Mouse (Mus musculus): ENCODE data around the gene Elfn1. TPM values are rescaled to one million over a fixed set of nuclear protein-coding genes. Genes with fewer than 3 reads are reported as not detected.
A peak's percentile ranks its signal among the peaks of the same experiment; 100 is the strongest.

The Elfn1 gene
- total and polyA plus RNA-seq, 2 experiments from 2014 or later = 3.4 to 28.9 TPM

DNA sequence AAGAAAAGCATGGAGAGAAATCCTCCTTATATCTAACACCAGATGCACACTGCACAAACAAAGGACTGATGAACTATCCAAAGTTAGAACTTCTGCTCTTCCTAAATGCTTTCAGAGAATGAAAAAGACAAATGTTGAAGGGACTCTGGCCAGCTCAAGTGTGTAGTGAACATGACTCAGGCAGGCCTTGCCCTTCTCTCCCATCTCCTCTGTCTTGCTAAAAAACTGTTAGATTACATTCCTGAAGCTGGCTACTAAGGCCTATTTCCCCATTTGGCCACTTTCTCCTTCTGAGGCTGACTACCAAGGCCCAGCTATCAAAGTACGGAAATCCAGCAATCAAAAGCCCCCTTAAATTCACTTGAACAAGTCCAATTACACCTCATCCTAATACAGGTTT, 111.9 kb downstream of the Elfn1 start:
- Histone ChIP-seq H3K4me1 (ENCODE audit: insufficient read depth) (peaks cover 8% of the 10 kb centered on the region), H3K9ac (no peak overlapping the region), H3K27me3 (ENCODE audit: insufficient read depth, low read length) (no peaks in the 10 kb centered on the region), H3K27ac (ENCODE audit: low read depth, low read length) (no peak overlapping the region), H3K4me3 (ENCODE audit: low read depth, low read length) (no peak overlapping the region), H3K36me3 (ENCODE audit: insufficient read depth) (no peaks in the 10 kb centered on the region), H3K9me3 (ENCODE audit: low read length) (no peaks in the 10 kb centered on the region), H3K4me2 (ENCODE audit: low read depth) (no peak overlapping the region)
- ATAC-seq (no peak), DNase-seq (no peak)
- 84% methylated on average over 1 of the region's 1 CpGs for WGBS
- TF ChIP-seq CTCF (IDR thresholded peaks at IDR 0.05; ENCODE audit: low read depth) = no peak

- no peaks in the 10 kb centered on the region for H3K9me3 ChIP-seq (ENCODE audit: low read length)
- H3K27ac ChIP-seq (ENCODE audit: low read depth, low read length) = no peak overlapping the region
- WGBS = 63% methylated on average over 10 of the region's 10 CpGs
- no peak overlapping the region for H3K4me3 ChIP-seq (ENCODE audit: low read depth, low read length)
- no peaks in the 10 kb centered on the region for H3K36me3 ChIP-seq (ENCODE audit: insufficient read depth)
- H3K4me2 ChIP-seq (ENCODE audit: low read depth) = no peak overlapping the region
- no peak for TF ChIP-seq CTCF (IDR thresholded peaks at IDR 0.05; ENCODE audit: low read depth)
- DNase-seq = peak; percentile 66
- no peaks in the 10 kb centered on the region for H3K27me3 ChIP-seq (ENCODE audit: insufficient read depth, low read length)
- no peak for ATAC-seq
- H3K9ac ChIP-seq = no peak overlapping the region
- peaks cover 8% of the 10 kb centered on the region for H3K4me1 ChIP-seq (ENCODE audit: insufficient read depth)
These were observed 114.0 kb downstream of the Elfn1 start for GRCm38 (mm10) chr5:140021755-140022154.

DNA sequence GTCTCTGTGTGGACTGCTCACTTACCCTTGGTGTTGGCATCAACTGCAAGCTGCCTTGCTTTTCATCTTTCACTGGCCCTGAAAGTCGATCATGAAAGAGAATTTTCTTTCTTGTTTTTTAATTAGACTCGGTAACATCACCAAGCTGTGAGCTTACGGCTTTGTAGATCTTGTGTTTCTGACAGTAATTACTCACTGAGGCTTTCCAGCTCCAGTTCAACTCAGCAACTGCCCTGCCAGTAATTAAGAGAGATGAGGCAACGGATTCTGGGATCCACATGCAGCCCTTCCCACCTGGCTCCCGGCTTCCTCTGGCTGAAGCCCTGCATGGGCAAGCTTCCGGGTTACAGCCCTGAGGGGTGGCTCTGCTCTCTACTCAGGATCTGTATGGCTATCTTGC, 115.1 kb downstream of the Elfn1 start:
- DNase-seq = no peak
- no peak for ATAC-seq
- H3K4me1 ChIP-seq (ENCODE audit: insufficient read depth) = peaks cover 8% of the 10 kb centered on the region
- H3K4me3 ChIP-seq (ENCODE audit: low read depth, low read length) = no peak overlapping the region
- H3K36me3 ChIP-seq (ENCODE audit: insufficient read depth) = no peaks in the 10 kb centered on the region
- H3K4me2 ChIP-seq (ENCODE audit: low read depth) = no peak overlapping the region
- no peaks in the 10 kb centered on the region for H3K9me3 ChIP-seq (ENCODE audit: low read length)
- no peaks in the 10 kb centered on the region for H3K27me3 ChIP-seq (ENCODE audit: insufficient read depth, low read length)
- no peak for TF ChIP-seq CTCF (IDR thresholded peaks at IDR 0.05; ENCODE audit: low read depth)
- no peak overlapping the region for H3K9ac ChIP-seq
- H3K27ac ChIP-seq (ENCODE audit: low read depth, low read length) = no peak overlapping the region
- 37% methylated on average over 6 of the region's 6 CpGs for WGBS

DNA sequence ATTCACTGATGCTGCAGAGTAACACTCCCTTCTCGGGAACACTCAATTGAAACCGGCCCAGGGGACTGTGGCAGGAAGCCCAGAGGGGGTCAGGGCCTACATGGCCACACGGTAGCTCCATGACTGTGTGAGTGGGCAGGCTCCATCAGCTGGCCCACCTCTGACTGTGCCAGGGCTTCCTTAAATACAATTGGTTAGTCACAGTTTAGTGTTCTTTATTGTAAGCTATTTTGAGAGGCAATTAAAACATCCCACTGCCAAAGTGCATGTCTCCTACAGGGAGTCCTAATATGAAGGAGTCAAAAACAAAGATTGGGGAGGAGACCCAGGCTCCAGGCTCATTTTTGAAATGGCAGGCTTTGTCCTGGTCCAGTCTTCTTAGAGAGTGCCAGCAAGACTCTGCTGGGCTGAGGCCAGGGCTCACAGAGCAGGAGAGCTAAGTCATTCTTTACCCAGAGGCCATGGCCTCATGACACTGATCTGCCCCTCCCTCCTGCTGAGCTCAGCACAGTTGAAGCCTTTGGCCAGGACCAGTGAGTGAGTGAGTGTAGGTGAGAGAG, 116.3 kb downstream of the Elfn1 start:
- peak; percentile 65 for DNase-seq

More for the DNA sequence above, 116.3 kb downstream of the Elfn1 start:
- no peak for TF ChIP-seq CTCF (IDR thresholded peaks at IDR 0.05; ENCODE audit: low read depth)
- Histone ChIP-seq H3K27me3 (ENCODE audit: insufficient read depth, low read length) (no peaks in the 10 kb centered on the region), H3K4me3 (ENCODE audit: low read depth, low read length) (no peak overlapping the region), H3K36me3 (ENCODE audit: insufficient read depth) (no peaks in the 10 kb centered on the region), H3K4me1 (ENCODE audit: insufficient read depth) (peaks cover 8% of the 10 kb centered on the region; the same call in 1 of the 2 replicates), H3K9ac (no peak overlapping the region), H3K9me3 (ENCODE audit: low read length) (no peaks in the 10 kb centered on the region), H3K4me2 (ENCODE audit: low read depth) (no peak overlapping the region), H3K27ac (ENCODE audit: low read depth, low read length) (no peak overlapping the region)
- peak; percentile 91 for ATAC-seq
- WGBS = 20% methylated on average over 3 of the region's 3 CpGs

Other genes with a start within 250 kb of the Elfn1 start
- gene Micall2, start 171.6 kb upstream of the Elfn1 start, total RNA-seq (2014; rRNA removed) = 5.1 and 5.4 TPM in 2 replicates
- 7.1 and 9.9 TPM in 2 replicates for gene Micall2, start 171.6 kb upstream of the Elfn1 start, polyA plus RNA-seq (2015; fragmentation: Nextera tagmentation; extraction: Ambion mirVana)
- 103 and 119 TPM in 2 replicates for gene Ints1, start 132.3 kb upstream of the Elfn1 start, total RNA-seq (2014; rRNA removed)
- gene Ints1, start 132.3 kb upstream of the Elfn1 start, polyA plus RNA-seq (2015; fragmentation: Nextera tagmentation; extraction: Ambion mirVana) = 22.4 TPM in 2 replicates
- gene Mafk, start 116.4 kb upstream of the Elfn1 start, total RNA-seq (2014; rRNA removed) = 19.7 and 23.2 TPM in 2 replicates
- 8.4 and 9.6 TPM in 2 replicates for gene Mafk, start 116.4 kb upstream of the Elfn1 start, polyA plus RNA-seq (2015; fragmentation: Nextera tagmentation; extraction: Ambion mirVana)
- 0.10 and 0.15 TPM in 2 replicates for gene Tmem184a, start 88.0 kb upstream of the Elfn1 start, total RNA-seq (2014; rRNA removed)
- gene Tmem184a, start 88.0 kb upstream of the Elfn1 start, polyA plus RNA-seq (2015; fragmentation: Nextera tagmentation; extraction: Ambion mirVana) = 0.12 TPM in 1 of 2 replicates, not detected in the other
- 0.69 TPM in 1 of 2 replicates, not detected in the other for gene Gm26938, start 81.5 kb upstream of the Elfn1 start, total RNA-seq (2014; rRNA removed)
- gene Gm26938, start 81.5 kb upstream of the Elfn1 start, polyA plus RNA-seq (2015; fragmentation: Nextera tagmentation; extraction: Ambion mirVana) = not detected in 2 replicates
- gene Psmg3, start 81.1 kb upstream of the Elfn1 start, total RNA-seq (2014; rRNA removed) = 26.9 and 30.1 TPM in 2 replicates
- gene Psmg3, start 81.1 kb upstream of the Elfn1 start, polyA plus RNA-seq (2015; fragmentation: Nextera tagmentation; extraction: Ambion mirVana) = 63.9 and 66.3 TPM in 2 replicates

All from forebrain, postnatal 0 days (tissue).